Mouse (Mus musculus) olfactory bulb, adult 2 months (tissue): Measurements from ENCODE around the gene Hif1an. TPM values are rescaled to one million over a fixed set of nuclear protein-coding genes. Genes with fewer than 3 reads are reported as not detected.

Source experiments
- H3K27ac ChIP-seq: fragments of 200-500 bp; 2 replicates; pipeline ENCODE4 v1.5.1; 2012; ENCODE audit warnings: low read depth, low read length; ENCODE audit not compliant: insufficient read depth
- H3K4me1 ChIP-seq: fragments of 200-500 bp; 2 replicates; pipeline ENCODE4 v1.6.1; 2012; ENCODE audit warnings: low read length; ENCODE audit not compliant: control insufficient read depth, insufficient read depth
- H3K4me3 ChIP-seq: fragments of 200-500 bp; 2 replicates; pipeline ENCODE4 v1.5.1; 2012; ENCODE audit warnings: mild to moderate bottlenecking, low read depth, low read length, moderate library complexity; ENCODE audit not compliant: insufficient read depth
- CTCF ChIP-seq: fragments of 200-500 bp; IDR thresholded peaks from 2 replicates; pipeline ENCODE4 v1.5.1; 2012; ENCODE audit warnings: low read depth, mild to moderate bottlenecking, low read length, moderate library complexity; ENCODE audit not compliant: insufficient read depth
- POLR2A ChIP-seq: fragments of 200-500 bp; IDR thresholded peaks from 2 replicates; pipeline ENCODE4 v1.6.1; 2012; ENCODE audit warnings: mild to moderate bottlenecking, low read depth, low read length, moderate library complexity; ENCODE audit not compliant: insufficient read depth
- WGBS: fragments of 180-500 bp; shearing (Covaris S2); methylation state at CpG from one replicate; pipeline ENCODE4 v1.1.7; 2018; 5-methylcytosine and 5-hydroxymethylcytosine counted together
- polyA plus RNA-seq: library from polyadenylated mRNA; stranded (reverse); fragments of >200 nt; gene quantifications from 2 replicates; pipeline ENCODE4 v1.2.4, GENCODE M21; 2012; ENCODE audit warnings: low replicate concordance; ENCODE audit not compliant: missing spikeins, insufficient read depth, insufficient read length

Hif1an gene
- polyA plus RNA-seq, 1 experiment: not detected

GRCm38 (mm10) chr19:44590992-44591391 is 28.3 kb downstream of the Hif1an start:
- TF ChIP-seq POLR2A (no peak), CTCF (no peak)
- WGBS: 78% methylated on average over 18 of the region's 18 CpGs
- H3K27ac ChIP-seq: no peak overlapping the region
- H3K4me3 ChIP-seq: no peak overlapping the region
- no peaks in the 10 kb centered on the region for H3K4me1 ChIP-seq

- WGBS: 85% methylated on average over 6 of the region's 6 CpGs
- Histone ChIP-seq H3K4me1 (no peaks in the 10 kb centered on the region), H3K27ac (no peak overlapping the region), H3K4me3 (no peak overlapping the region)
- no peak for TF ChIP-seq POLR2A
- TF ChIP-seq CTCF: no peak
Measured at GRCm38 (mm10) chr19:44591638-44592037, 29.0 kb downstream of the Hif1an start.

GRCm38 (mm10) chr19:44594180-44594579 is 31.5 kb downstream of the Hif1an start:
- no peak for TF ChIP-seq POLR2A
- TF ChIP-seq CTCF: no peak
- WGBS: 95% methylated on average over 14 of the region's 14 CpGs
- Histone ChIP-seq H3K4me1 (no peaks in the 10 kb centered on the region), H3K4me3 (no peak overlapping the region), H3K27ac (no peak overlapping the region)

GRCm38 (mm10) chr19:44618166-44618565 is 55.5 kb downstream of the Hif1an start:
- H3K4me3 ChIP-seq: no peak overlapping the region
- 28% methylated on average over 7 of the region's 7 CpGs for WGBS
- H3K27ac ChIP-seq: no peak overlapping the region
- no peak for TF ChIP-seq CTCF
- no peak for TF ChIP-seq POLR2A
- peaks cover 2% of the 10 kb centered on the region; the same call in 1 of the 2 replicates for H3K4me1 ChIP-seq

Other genes starting within 250 kb of the Hif1an start
- gene Scd4, start 229.8 kb upstream of the Hif1an start, polyA plus RNA-seq: not detected in 2 replicates
- gene Scd1, start 155.0 kb upstream of the Hif1an start, polyA plus RNA-seq: 648 TPM in 1 of 2 replicates, not detected in the other
- gene Wnt8b, start 69.4 kb upstream of the Hif1an start, polyA plus RNA-seq: not detected in 2 replicates
- gene Sec31b, start 17.0 kb upstream of the Hif1an start, polyA plus RNA-seq: not detected in 2 replicates
- gene Gm20538, start 10.0 kb upstream of the Hif1an start, polyA plus RNA-seq: not detected in 2 replicates
- not detected in 2 replicates for gene Ndufb8, start 7.4 kb upstream of the Hif1an start, polyA plus RNA-seq
- gene Pax2, start 193.2 kb downstream of the Hif1an start, polyA plus RNA-seq: not detected in 2 replicates